Mouse (Mus musculus): ENCODE results near the gene Nsf. TPM values are rescaled to one million over a fixed set of nuclear protein-coding genes. Genes with fewer than 3 reads are reported as not detected.
A peak's percentile ranks its signal among the peaks of the same experiment; 100 is the strongest.

Nsf gene
- polyA plus RNA-seq, 1 experiment from 2014 or later, result 61.2 TPM

DNA sequence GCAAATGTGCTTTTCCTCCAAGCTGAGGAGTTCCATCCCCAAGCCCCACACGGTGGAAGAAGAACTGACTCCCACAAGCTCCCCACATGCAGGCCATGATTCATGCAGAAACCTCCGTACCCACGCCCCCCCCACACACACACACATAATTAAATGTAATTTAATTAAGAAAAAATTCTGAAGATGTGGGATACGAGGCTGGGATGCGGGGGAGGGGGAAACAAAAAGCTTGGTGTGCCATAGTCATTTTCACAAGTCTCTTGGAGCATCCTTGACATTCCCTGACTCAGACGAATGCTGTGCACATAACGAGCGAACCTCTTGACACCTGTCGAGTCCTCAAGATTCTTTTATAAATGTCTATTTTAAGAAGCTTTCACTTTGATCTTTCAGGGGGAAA is 16.4 kb downstream of the Nsf start:
- Histone ChIP-seq H3K27ac (ENCODE audit: low read depth, low read length) (no peak overlapping the region), H3K4me3 (ENCODE audit: low read depth, low read length) (no peak overlapping the region), H3K9me3 (ENCODE audit: control insufficient read depth, low read length) (no peaks in the 10 kb centered on the region), H3K4me1 (replicated peaks; ENCODE audit: control insufficient read depth, insufficient read depth, low read length) (no peaks in the 10 kb centered on the region), H3K4me2 (ENCODE audit: low read depth, low read length, severe bottlenecking) (no peak overlapping the region), H3K9ac (ENCODE audit: low read length) (no peak overlapping the region), H3K36me3 (ENCODE audit: control insufficient read depth, insufficient read depth, low read length) (no peaks in the 10 kb centered on the region), H3K27me3 (ENCODE audit: control insufficient read depth, insufficient read depth, low read length) (no peaks in the 10 kb centered on the region)
- DNase-seq (ENCODE audit: low spot score) (no peak), ATAC-seq (replicated peaks; ENCODE audit: low FRiP score) (no peak)
- WGBS, result 72% methylated on average over 9 of the region's 9 CpGs

DNA sequence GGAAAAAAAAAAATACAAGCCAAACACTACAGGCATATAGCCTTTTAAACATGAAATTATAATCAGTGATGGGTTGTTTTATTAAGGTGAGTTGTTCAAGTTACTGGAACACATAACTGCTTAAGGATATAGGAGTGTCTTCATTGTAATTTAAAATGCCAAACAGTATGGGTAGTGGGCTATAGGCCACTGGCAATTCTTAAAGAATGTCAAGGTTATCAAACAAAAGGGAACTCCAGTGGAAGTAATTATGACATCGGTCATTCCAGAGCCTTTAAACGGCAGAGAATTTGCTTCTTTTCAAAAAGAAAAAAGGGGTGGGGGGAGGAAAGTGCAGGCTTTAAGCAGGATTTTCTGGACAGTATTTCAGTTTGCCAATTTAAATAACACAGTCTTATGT is 18.1 kb downstream of the Nsf start:
- no peaks in the 10 kb centered on the region for H3K36me3 ChIP-seq (ENCODE audit: control insufficient read depth, insufficient read depth, low read length)
- no peak for ATAC-seq (replicated peaks; ENCODE audit: low FRiP score)
- no peak for DNase-seq (ENCODE audit: low spot score)
- H3K27ac ChIP-seq (ENCODE audit: low read depth, low read length), result no peak overlapping the region
- no peaks in the 10 kb centered on the region for H3K4me1 ChIP-seq (replicated peaks; ENCODE audit: control insufficient read depth, insufficient read depth, low read length)
- H3K9me3 ChIP-seq (ENCODE audit: control insufficient read depth, low read length), result no peaks in the 10 kb centered on the region
- no peak overlapping the region for H3K4me2 ChIP-seq (ENCODE audit: low read depth, low read length, severe bottlenecking)
- WGBS, result 14% methylated on average over 2 of the region's 2 CpGs
- no peak overlapping the region for H3K9ac ChIP-seq (ENCODE audit: low read length)
- no peak overlapping the region for H3K4me3 ChIP-seq (ENCODE audit: low read depth, low read length)
- H3K27me3 ChIP-seq (ENCODE audit: control insufficient read depth, insufficient read depth, low read length), result no peaks in the 10 kb centered on the region

DNA sequence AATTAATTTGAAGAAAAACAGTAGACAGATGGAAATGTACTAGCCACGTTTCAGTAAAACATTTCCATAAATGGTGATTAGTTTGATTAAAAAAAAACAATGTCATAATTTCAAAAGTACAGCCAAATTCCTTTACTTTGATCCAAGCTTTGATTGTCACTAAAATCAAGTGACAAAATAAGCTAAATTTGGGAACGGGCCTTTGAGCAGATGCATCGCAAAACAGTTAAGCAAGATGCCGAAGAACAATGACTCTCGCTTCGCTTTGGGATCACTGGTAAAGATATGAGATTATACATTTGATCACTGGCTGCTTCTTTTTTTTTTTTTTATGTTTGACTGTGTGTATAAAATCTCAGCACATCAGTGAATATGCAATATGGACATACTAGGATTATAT is 20.0 kb downstream of the Nsf start:
- H3K4me3 ChIP-seq (ENCODE audit: low read depth, low read length), result no peak overlapping the region
- no peak overlapping the region for H3K27ac ChIP-seq (ENCODE audit: low read depth, low read length)
- no peak overlapping the region for H3K9ac ChIP-seq (ENCODE audit: low read length)
- no peaks in the 10 kb centered on the region for H3K4me1 ChIP-seq (replicated peaks; ENCODE audit: control insufficient read depth, insufficient read depth, low read length)
- no peak for ATAC-seq (replicated peaks; ENCODE audit: low FRiP score)
- no peaks in the 10 kb centered on the region for H3K9me3 ChIP-seq (ENCODE audit: control insufficient read depth, low read length)
- no peaks in the 10 kb centered on the region for H3K27me3 ChIP-seq (ENCODE audit: control insufficient read depth, insufficient read depth, low read length)
- no peaks in the 10 kb centered on the region for H3K36me3 ChIP-seq (ENCODE audit: control insufficient read depth, insufficient read depth, low read length)
- whole genome bisulfite sequencing, result 92% methylated on average over 6 of the region's 6 CpGs
- DNase-seq (ENCODE audit: low spot score), result no peak
- no peak overlapping the region for H3K4me2 ChIP-seq (ENCODE audit: low read depth, low read length, severe bottlenecking)

DNA sequence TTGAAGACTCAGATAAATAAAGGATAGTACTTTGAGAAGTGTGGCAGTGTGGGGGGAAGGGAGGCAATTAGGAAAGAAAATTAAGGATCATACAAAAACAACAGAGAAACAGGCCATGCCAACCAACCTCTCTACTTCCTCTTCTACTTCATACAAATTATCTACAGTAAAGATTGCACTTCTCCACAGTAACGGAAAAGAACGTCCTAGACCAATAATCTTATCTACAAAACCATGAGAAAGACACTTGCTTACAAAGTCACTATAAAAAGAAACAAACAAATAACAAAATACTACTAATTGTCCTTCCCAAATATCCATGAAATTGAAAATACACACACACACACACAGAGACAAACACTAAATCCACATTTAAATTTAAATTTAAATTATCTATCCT is 29.9 kb downstream of the Nsf start:
- no peak overlapping the region for H3K27ac ChIP-seq (ENCODE audit: low read depth, low read length)
- H3K36me3 ChIP-seq (ENCODE audit: control insufficient read depth, insufficient read depth, low read length), result no peaks in the 10 kb centered on the region
- H3K9ac ChIP-seq (ENCODE audit: low read length), result no peak overlapping the region
- WGBS, result 96% methylated on average over 2 of the region's 2 CpGs
- no peak overlapping the region for H3K4me3 ChIP-seq (ENCODE audit: low read depth, low read length)
- no peaks in the 10 kb centered on the region for H3K27me3 ChIP-seq (ENCODE audit: control insufficient read depth, insufficient read depth, low read length)
- H3K4me1 ChIP-seq (replicated peaks; ENCODE audit: control insufficient read depth, insufficient read depth, low read length), result no peaks in the 10 kb centered on the region
- ATAC-seq (replicated peaks; ENCODE audit: low FRiP score) (no peak), DNase-seq (ENCODE audit: low spot score) (no peak)
- H3K4me2 ChIP-seq (ENCODE audit: low read depth, low read length, severe bottlenecking), result no peak overlapping the region
- no peaks in the 10 kb centered on the region for H3K9me3 ChIP-seq (ENCODE audit: control insufficient read depth, low read length)

DNA sequence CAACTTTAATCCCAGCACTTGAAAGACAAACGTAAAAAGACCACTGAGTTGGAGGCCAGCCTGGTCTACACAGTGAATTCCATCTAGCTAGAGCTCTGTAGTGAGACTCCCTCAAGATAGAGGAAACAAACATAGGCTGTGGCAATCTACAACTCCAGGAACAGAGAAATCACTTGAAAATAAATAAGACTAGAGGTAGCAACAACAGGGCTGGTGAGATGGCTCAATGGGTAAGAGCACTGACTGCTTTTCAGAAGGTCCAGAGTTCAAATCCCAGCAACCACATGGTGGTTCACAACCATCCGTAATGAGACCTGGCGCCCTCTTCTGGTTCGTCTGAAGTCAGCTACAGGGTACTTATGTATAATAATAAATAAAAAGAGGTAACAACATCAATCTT is 30.6 kb downstream of the Nsf start:
- Histone ChIP-seq H3K4me3 (ENCODE audit: low read depth, low read length) (no peak overlapping the region), H3K4me1 (replicated peaks; ENCODE audit: control insufficient read depth, insufficient read depth, low read length) (no peaks in the 10 kb centered on the region), H3K27ac (ENCODE audit: low read depth, low read length) (no peak overlapping the region), H3K4me2 (ENCODE audit: low read depth, low read length, severe bottlenecking) (no peak overlapping the region), H3K36me3 (ENCODE audit: control insufficient read depth, insufficient read depth, low read length) (no peaks in the 10 kb centered on the region), H3K9me3 (ENCODE audit: control insufficient read depth, low read length) (no peaks in the 10 kb centered on the region), H3K9ac (ENCODE audit: low read length) (no peak overlapping the region), H3K27me3 (ENCODE audit: control insufficient read depth, insufficient read depth, low read length) (no peaks in the 10 kb centered on the region)
- DNase-seq (ENCODE audit: low spot score) (no peak), ATAC-seq (replicated peaks; ENCODE audit: low FRiP score) (no peak)
- WGBS, result 87% methylated on average over 4 of the region's 4 CpGs

DNA sequence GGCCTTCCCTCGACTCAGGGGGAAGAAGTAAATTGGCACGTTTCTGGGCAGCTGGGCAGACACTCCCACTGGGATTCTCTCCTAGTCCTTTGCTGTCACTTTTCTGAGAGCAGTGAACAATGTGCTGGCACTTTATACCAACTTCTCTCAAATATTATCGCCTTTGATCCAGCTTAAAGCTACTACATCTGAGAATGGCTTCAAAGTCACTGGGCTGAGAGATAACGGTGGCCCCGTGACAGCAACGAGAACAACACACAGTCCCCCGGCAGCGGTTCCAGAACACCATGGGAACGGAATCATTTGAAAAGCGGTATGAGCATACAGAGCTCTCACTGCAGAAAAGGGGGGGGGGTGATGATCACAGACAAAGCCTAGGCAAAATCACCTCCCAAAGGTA is 31.0 kb downstream of the Nsf start:
- WGBS, result 89% methylated on average over 10 of the region's 10 CpGs
- no peaks in the 10 kb centered on the region for H3K9me3 ChIP-seq (ENCODE audit: control insufficient read depth, low read length)
- ATAC-seq (replicated peaks; ENCODE audit: low FRiP score) (no peak), DNase-seq (ENCODE audit: low spot score) (no peak)
- H3K4me2 ChIP-seq (ENCODE audit: low read depth, low read length, severe bottlenecking), result no peak overlapping the region
- no peak overlapping the region for H3K4me3 ChIP-seq (ENCODE audit: low read depth, low read length)
- H3K27me3 ChIP-seq (ENCODE audit: control insufficient read depth, insufficient read depth, low read length), result no peaks in the 10 kb centered on the region
- H3K9ac ChIP-seq (ENCODE audit: low read length), result no peak overlapping the region
- no peaks in the 10 kb centered on the region for H3K36me3 ChIP-seq (ENCODE audit: control insufficient read depth, insufficient read depth, low read length)
- H3K4me1 ChIP-seq (replicated peaks; ENCODE audit: control insufficient read depth, insufficient read depth, low read length), result no peaks in the 10 kb centered on the region
- no peak overlapping the region for H3K27ac ChIP-seq (ENCODE audit: low read depth, low read length)

DNA sequence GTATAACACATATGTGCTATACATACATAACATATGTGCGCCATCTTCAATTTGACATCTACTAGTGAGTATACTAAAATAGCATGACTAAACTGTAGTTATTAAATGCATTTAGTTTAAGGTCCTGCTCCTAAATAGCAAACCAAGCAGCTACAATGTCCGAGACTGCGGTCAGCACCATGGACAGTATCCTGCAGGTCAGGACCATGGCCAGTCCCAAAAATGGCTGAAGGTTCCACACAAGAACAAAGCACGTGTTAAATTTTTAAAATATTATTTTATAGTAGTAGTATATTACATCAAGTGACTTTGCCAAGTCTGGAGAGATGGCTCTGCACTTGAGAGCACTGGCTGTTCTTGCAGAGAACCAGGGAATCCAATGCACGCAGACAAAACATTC is 33.2 kb downstream of the Nsf start:
- no peak overlapping the region for H3K4me2 ChIP-seq (ENCODE audit: low read depth, low read length, severe bottlenecking)
- ATAC-seq (replicated peaks; ENCODE audit: low FRiP score) (no peak), DNase-seq (ENCODE audit: low spot score) (peak; percentile 61)
- WGBS, result 72% methylated on average over 5 of the region's 5 CpGs
- no peaks in the 10 kb centered on the region for H3K27me3 ChIP-seq (ENCODE audit: control insufficient read depth, insufficient read depth, low read length)
- no peak overlapping the region for H3K9ac ChIP-seq (ENCODE audit: low read length)
- H3K4me3 ChIP-seq (ENCODE audit: low read depth, low read length), result no peak overlapping the region
- no peaks in the 10 kb centered on the region for H3K9me3 ChIP-seq (ENCODE audit: control insufficient read depth, low read length)
- no peaks in the 10 kb centered on the region for H3K4me1 ChIP-seq (replicated peaks; ENCODE audit: control insufficient read depth, insufficient read depth, low read length)
- no peak overlapping the region for H3K27ac ChIP-seq (ENCODE audit: low read depth, low read length)
- H3K36me3 ChIP-seq (ENCODE audit: control insufficient read depth, insufficient read depth, low read length), result no peaks in the 10 kb centered on the region

DNA sequence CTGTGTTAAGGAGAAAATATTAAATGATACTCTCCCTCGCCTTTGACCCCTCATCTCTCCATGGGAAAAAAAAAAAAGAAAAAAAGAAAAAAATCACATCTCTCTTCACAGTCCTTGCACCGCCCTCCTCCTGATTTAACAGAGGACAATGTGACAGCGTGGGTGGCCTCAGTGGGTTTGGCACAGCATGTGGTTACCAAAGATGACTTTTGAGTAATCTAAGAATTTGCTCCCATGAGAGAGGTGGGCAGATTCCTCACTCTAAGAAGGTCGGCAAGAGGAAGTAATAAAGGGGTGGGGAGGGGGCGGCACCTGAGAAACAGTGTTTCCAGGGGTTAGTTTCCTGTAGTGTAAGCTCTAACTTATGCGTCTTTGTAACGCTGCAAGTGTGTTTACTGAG is 37.0 kb downstream of the Nsf start:
- no peak for ATAC-seq (replicated peaks; ENCODE audit: low FRiP score)
- Histone ChIP-seq H3K4me1 (replicated peaks; ENCODE audit: control insufficient read depth, insufficient read depth, low read length) (no peaks in the 10 kb centered on the region), H3K36me3 (ENCODE audit: control insufficient read depth, insufficient read depth, low read length) (no peaks in the 10 kb centered on the region), H3K4me2 (ENCODE audit: low read depth, low read length, severe bottlenecking) (no peak overlapping the region), H3K4me3 (ENCODE audit: low read depth, low read length) (no peak overlapping the region), H3K9me3 (ENCODE audit: control insufficient read depth, low read length) (no peaks in the 10 kb centered on the region), H3K9ac (ENCODE audit: low read length) (no peak overlapping the region), H3K27ac (ENCODE audit: low read depth, low read length) (no peak overlapping the region), H3K27me3 (ENCODE audit: control insufficient read depth, insufficient read depth, low read length) (no peaks in the 10 kb centered on the region)
- DNase-seq (ENCODE audit: low spot score), result no peak
- WGBS, result 88% methylated on average over 7 of the region's 7 CpGs

DNA sequence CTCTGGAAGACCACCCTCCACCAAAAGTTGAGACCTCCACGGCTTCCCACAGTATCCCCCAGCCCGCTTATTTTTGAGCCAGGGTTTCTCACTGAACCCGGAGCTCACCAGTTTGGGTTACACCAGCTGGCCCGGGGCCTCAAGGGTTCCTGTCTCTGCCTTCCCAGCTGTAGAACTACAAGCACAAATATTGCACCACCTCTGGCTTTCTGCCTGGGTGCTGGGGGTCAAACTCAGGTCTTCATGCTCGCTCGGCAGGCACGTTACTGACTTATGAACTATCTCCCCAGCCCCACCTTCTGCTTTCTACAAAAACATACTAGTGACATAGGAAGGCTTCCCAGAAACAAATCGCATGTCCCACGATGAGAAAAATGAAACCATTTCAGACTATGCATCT is 38.2 kb downstream of the Nsf start:
- H3K27me3 ChIP-seq (ENCODE audit: control insufficient read depth, insufficient read depth, low read length), result no peaks in the 10 kb centered on the region
- DNase-seq (ENCODE audit: low spot score) (no peak), ATAC-seq (replicated peaks; ENCODE audit: low FRiP score) (no peak)
- no peak overlapping the region for H3K27ac ChIP-seq (ENCODE audit: low read depth, low read length)
- H3K4me2 ChIP-seq (ENCODE audit: low read depth, low read length, severe bottlenecking), result no peak overlapping the region
- no peaks in the 10 kb centered on the region for H3K36me3 ChIP-seq (ENCODE audit: control insufficient read depth, insufficient read depth, low read length)
- H3K9ac ChIP-seq (ENCODE audit: low read length), result no peak overlapping the region
- no peaks in the 10 kb centered on the region for H3K9me3 ChIP-seq (ENCODE audit: control insufficient read depth, low read length)
- 92% methylated on average over 9 of the region's 9 CpGs for WGBS
- H3K4me1 ChIP-seq (replicated peaks; ENCODE audit: control insufficient read depth, insufficient read depth, low read length), result no peaks in the 10 kb centered on the region
- H3K4me3 ChIP-seq (ENCODE audit: low read depth, low read length), result no peak overlapping the region

All from forebrain, embryonic 11.5 days (tissue).